Mouse (Mus musculus) MEL (cell line): ENCODE data around the gene Pip5k1a. TPM values are rescaled to one million over a fixed set of nuclear protein-coding genes. Genes with fewer than 3 reads are reported as not detected.

Experiments
- DNase-seq: peaks from one replicate; pipeline ENCODE4 v3.0.0; 2011; ENCODE audit warnings: low read depth, low spot score
- H3K27ac ChIP-seq: 2 replicates; pipeline ENCODE4 v1.5.1; 2012; ENCODE audit warnings: low read depth, mild to moderate bottlenecking, control low read depth, low read length, moderate library complexity; ENCODE audit not compliant: control insufficient read depth
- H3K27me3 ChIP-seq, 2 experiments: fragments of 150-350 bp in 1 of 2; sonication (generic) in 1 of 2; 2 replicates each; pipeline ENCODE4 v1.6.1; 2012; ENCODE audit warnings: low read length in 2 of 2, mild to moderate bottlenecking in 2 of 2, improper control_type of control experiment in 1 of 2, moderate library complexity in 1 of 2; ENCODE audit not compliant: insufficient read depth in 2 of 2, control insufficient read depth in 1 of 2
- H3K36me3 ChIP-seq, 2 experiments: 2 replicates each; pipeline ENCODE4 v1.6.1; 2012 to 2014; ENCODE audit warnings: low read length in 2 of 2, improper control_type of control experiment in 1 of 2, inconsistent platforms in 1 of 2, mild to moderate bottlenecking in 1 of 2; ENCODE audit not compliant: insufficient read depth in 2 of 2, control insufficient read depth in 1 of 2
- H3K4me1 ChIP-seq, 2 experiments: fragments of 150-350 bp in 1 of 2; sonication (generic) in 1 of 2; 2 replicates each; pipeline ENCODE4 v1.6.1; 2012; ENCODE audit warnings: low read length in 2 of 2, improper control_type of control experiment in 1 of 2, mild to moderate bottlenecking in 1 of 2; ENCODE audit not compliant: insufficient read depth in 2 of 2, control insufficient read depth in 1 of 2
- H3K4me3 ChIP-seq, 2 experiments: fragments of 150-350 bp in 1 of 2; sonication (generic) in 1 of 2; 2 replicates each; pipeline ENCODE4 v1.5.1; 2012; ENCODE audit warnings: low read depth in 2 of 2, low read length in 2 of 2, mild to moderate bottlenecking in 2 of 2, moderate library complexity in 2 of 2, control low read depth in 1 of 2, improper control_type of control experiment in 1 of 2; ENCODE audit not compliant: control insufficient read depth in 1 of 2, insufficient read depth in 1 of 2
- H3K79me2 ChIP-seq: 2 replicates; pipeline ENCODE4 v1.6.1; 2012; ENCODE audit warnings: mild to moderate bottlenecking, low read length, moderate library complexity; ENCODE audit not compliant: control insufficient read depth, poor library complexity, insufficient read depth
- H3K9ac ChIP-seq: 2 replicates; pipeline ENCODE4 v1.6.1; 2012; ENCODE audit warnings: low read depth, mild to moderate bottlenecking, control low read depth, low read length, moderate library complexity; ENCODE audit not compliant: control insufficient read depth, poor library complexity, severe bottlenecking
- H3K9me3 ChIP-seq: fragments of 150-350 bp; sonication (generic); replicated peaks from 2 replicates; pipeline ENCODE4 v1.6.1; 2012; ENCODE audit warnings: mild to moderate bottlenecking, low read length, improper control_type of control experiment, moderate library complexity; ENCODE audit not compliant: insufficient read depth
- BHLHE40 ChIP-seq: IDR thresholded peaks from 2 replicates; pipeline ENCODE4 v1.6.1; 2012; ENCODE audit warnings: low read depth, mild to moderate bottlenecking, inconsistent platforms, low read length, improper control_type of control experiment, borderline replicate concordance
- CHD1 ChIP-seq: IDR thresholded peaks from 2 replicates; pipeline ENCODE4 v1.6.1; 2012; ENCODE audit warnings: low read depth, mild to moderate bottlenecking, inconsistent platforms, low read length, improper control_type of control experiment
- CTCF ChIP-seq, 3 experiments: IDR thresholded peaks in 2 of 3; conservative IDR thresholded peaks in 1 of 3; 2 replicates each; pipeline ENCODE4 v1.5.1; 2011 to 2012; ENCODE audit warnings: low read length in 3 of 3, low read depth in 2 of 3, mild to moderate bottlenecking in 2 of 3, improper control_type of control experiment in 1 of 3, inconsistent platforms in 1 of 3, mixed read lengths in 1 of 3, moderate library complexity in 1 of 3; ENCODE audit not compliant: control insufficient read depth in 1 of 3, insufficient read depth in 1 of 3, poor library complexity in 1 of 3, severe bottlenecking in 1 of 3
- ELF1 ChIP-seq: IDR thresholded peaks from 2 replicates; pipeline ENCODE4 v1.6.1; 2014; ENCODE audit warnings: low read depth, mild to moderate bottlenecking, inconsistent platforms, low read length, improper control_type of control experiment, moderate library complexity
- EP300 ChIP-seq, 2 experiments: IDR thresholded peaks; 2 replicates each; pipeline ENCODE4 v1.6.1; 2011; ENCODE audit warnings: improper control_type of control experiment in 2 of 2, low read length in 2 of 2, low read depth in 1 of 2, mild to moderate bottlenecking in 1 of 2
- ETS1 ChIP-seq: IDR thresholded peaks from 2 replicates; pipeline ENCODE4 v1.6.1; 2012; ENCODE audit warnings: low read depth, mild to moderate bottlenecking, inconsistent platforms, low read length, improper control_type of control experiment, moderate library complexity
- GABPA ChIP-seq: IDR thresholded peaks from 2 replicates; pipeline ENCODE4 v1.6.1; 2012; ENCODE audit warnings: low read depth, mild to moderate bottlenecking, inconsistent platforms, low read length, improper control_type of control experiment, moderate library complexity
- JUND ChIP-seq: IDR thresholded peaks from 2 replicates; pipeline ENCODE4 v1.6.1; 2011; ENCODE audit warnings: low read depth, mild to moderate bottlenecking, improper control_type of control experiment, low read length
- KAT2A ChIP-seq: conservative IDR thresholded peaks from 2 replicates; pipeline ENCODE4 v1.6.1; 2012; ENCODE audit warnings: low read depth, low read length, improper control_type of control experiment, inconsistent platforms
- MAZ ChIP-seq: IDR thresholded peaks from 2 replicates; pipeline ENCODE4 v1.6.1; 2012; ENCODE audit warnings: low read depth, mild to moderate bottlenecking, inconsistent platforms, low read length, improper control_type of control experiment
- MXI1 ChIP-seq: IDR thresholded peaks from 2 replicates; pipeline ENCODE4 v1.6.1; 2011; ENCODE audit warnings: mild to moderate bottlenecking, low read depth, low read length, improper control_type of control experiment
- MYB ChIP-seq: IDR thresholded peaks from 2 replicates; pipeline ENCODE4 v1.6.1; 2011; ENCODE audit warnings: mild to moderate bottlenecking, low read depth, low read length, improper control_type of control experiment
- MYC ChIP-seq: IDR thresholded peaks from 2 replicates; pipeline ENCODE4 v1.6.1; 2011; ENCODE audit warnings: low read depth, mild to moderate bottlenecking, low read length, improper control_type of control experiment, moderate library complexity
- NELFE ChIP-seq: IDR thresholded peaks from 2 replicates; pipeline ENCODE4 v1.6.1; 2011; ENCODE audit warnings: low read depth, low read length, improper control_type of control experiment
- NRF1 ChIP-seq: IDR thresholded peaks from 2 replicates; pipeline ENCODE4 v1.6.1; 2014; ENCODE audit warnings: low read depth, mild to moderate bottlenecking, inconsistent platforms, low read length, improper control_type of control experiment, moderate library complexity; ENCODE audit not compliant: poor library complexity, insufficient read depth, severe bottlenecking
- POLR2AphosphoS5 ChIP-seq: IDR thresholded peaks from 2 replicates; pipeline ENCODE4 v1.6.1; 2012; ENCODE audit warnings: low read depth, borderline replicate concordance, mild to moderate bottlenecking, inconsistent platforms, low read length, moderate library complexity, mixed read lengths
- RAD21 ChIP-seq: IDR thresholded peaks from 2 replicates; pipeline ENCODE4 v1.6.1; 2011; ENCODE audit warnings: mild to moderate bottlenecking, low read depth, low read length, improper control_type of control experiment
- SIN3A ChIP-seq: IDR thresholded peaks from 2 replicates; pipeline ENCODE4 v1.6.1; 2012; ENCODE audit warnings: low read length, improper control_type of control experiment, inconsistent platforms
- SMC3 ChIP-seq: IDR thresholded peaks from 2 replicates; pipeline ENCODE4 v1.6.1; 2011; ENCODE audit warnings: low read depth, low read length, improper control_type of control experiment
- TAL1 ChIP-seq: IDR thresholded peaks from 2 replicates; pipeline ENCODE4 v1.6.1; 2012; ENCODE audit warnings: mild to moderate bottlenecking, inconsistent platforms, low read length, moderate library complexity, mixed read lengths
- TBP ChIP-seq: IDR thresholded peaks from 2 replicates; pipeline ENCODE4 v1.8.0; 2011; ENCODE audit warnings: low read depth, low read length, improper control_type of control experiment
- TCF12 ChIP-seq: IDR thresholded peaks from 2 replicates; pipeline ENCODE4 v1.6.1; 2014; ENCODE audit warnings: low read depth, mild to moderate bottlenecking, inconsistent platforms, low read length, improper control_type of control experiment, moderate library complexity
- UBTF ChIP-seq: IDR thresholded peaks from 2 replicates; pipeline ENCODE4 v1.6.1; 2012; ENCODE audit warnings: low read depth, mild to moderate bottlenecking, inconsistent platforms, low read length, improper control_type of control experiment, moderate library complexity, borderline replicate concordance; ENCODE audit not compliant: insufficient read depth
- USF1 ChIP-seq: IDR thresholded peaks from 2 replicates; pipeline ENCODE4 v1.6.1; 2014; ENCODE audit warnings: low read depth, mild to moderate bottlenecking, inconsistent platforms, low read length, improper control_type of control experiment, moderate library complexity
- USF2 ChIP-seq, 2 experiments: IDR thresholded peaks; 2 replicates each; pipeline ENCODE4 v1.6.1; 2011 to 2012; ENCODE audit warnings: improper control_type of control experiment in 2 of 2, low read length in 2 of 2, borderline replicate concordance in 1 of 2, inconsistent platforms in 1 of 2, low read depth in 1 of 2, mild to moderate bottlenecking in 1 of 2; ENCODE audit not compliant: insufficient read depth in 1 of 2
- ZC3H11A ChIP-seq: IDR thresholded peaks from 2 replicates; pipeline ENCODE4 v1.6.1; 2012; ENCODE audit warnings: low read depth, mild to moderate bottlenecking, inconsistent platforms, low read length, improper control_type of control experiment
- ZNF384 ChIP-seq: IDR thresholded peaks from 2 replicates; pipeline ENCODE4 v1.6.1; 2012; ENCODE audit warnings: low read depth, mild to moderate bottlenecking, inconsistent platforms, low read length, improper control_type of control experiment
- polyA plus RNA-seq, 2 experiments: library from polyadenylated mRNA; stranded (reverse) in 1 of 2; unstranded in 1 of 2; fragments of >175 nt in 1 of 2; fragments of >200 nt in 1 of 2; gene quantifications; 2 replicates each; pipeline versions ENCODE4 v1.2.1 to v1.2.4; 2012; ENCODE audit warnings: low replicate concordance in 2 of 2, low read depth in 1 of 2; ENCODE audit not compliant: insufficient read length in 2 of 2, insufficient read depth in 1 of 2, missing spikeins in 1 of 2
- total RNA-seq: library from RNA; depleted of rRNA; stranded (reverse); fragments of 300-350 nt; gene quantifications from 2 replicates; pipeline ENCODE4 v1.2.3, GENCODE M21; 2012

The Pip5k1a gene
- total and polyA plus RNA-seq, 3 experiments = 47.7 to 322 (median 103) TPM

- Histone ChIP-seq H3K9ac (no peak overlapping the region), H3K27me3 (no peaks in the 10 kb centered on the region; a peak in 4 of 4 replicates), H3K27ac (no peak overlapping the region), H3K9me3 (no peaks in the 10 kb centered on the region), H3K4me3 (no peak overlapping the region), H3K4me1 (no peaks in the 10 kb centered on the region), H3K36me3 (no peaks in the 10 kb centered on the region), H3K79me2 (no peaks in the 10 kb centered on the region)
- TF ChIP-seq ELF1 = no peak
- TF ChIP-seq SMC3 = no peak
- TF ChIP-seq NRF1 = no peak
- TF ChIP-seq JUND = no peak
- TF ChIP-seq CHD1 = no peak
- no peak for TF ChIP-seq EP300 (IDR thresholded peaks at IDR 0.05; ENCODE audit: low read depth in 1 of 2, low read length in 2 of 2)
- no peak for TF ChIP-seq MXI1
- TF ChIP-seq TAL1 = no peak
- TF ChIP-seq MAZ = no peak
- no peak for TF ChIP-seq SIN3A
- TF ChIP-seq TCF12 = no peak
- no peak for TF ChIP-seq POLR2AphosphoS5
- no peak for TF ChIP-seq USF2 (IDR thresholded peaks at IDR 0.05; ENCODE audit: borderline replicate concordance in 1 of 2, insufficient read depth in 1 of 2, low read depth in 1 of 2, low read length in 2 of 2)
- DNase-seq = no peak
These were observed 41.2 kb upstream of the Pip5k1a start for GRCm38 (mm10) chr3:95147924-95148323.

- H3K36me3 ChIP-seq = peaks cover 0 to 14% of the 10 kb centered on the region in 2 experiments; a peak in 3 of 4 replicates
- TF ChIP-seq MYB = no peak
- no peak for TF ChIP-seq KAT2A
- peak; percentile 22; the same call in 1 of the 2 replicates for TF ChIP-seq TBP
- TF ChIP-seq ELF1 = no peak
- TF ChIP-seq MYC = peak; percentile 56; the same call in 1 of the 2 replicates
- peak in 2 of 3 experiments; percentile 99 to 100; a peak in 4 of 6 replicates for TF ChIP-seq CTCF (IDR thresholded peaks at IDR 0.05 in 2 of 3, conservative IDR thresholded peaks at IDR 0.05 in 1 of 3; ENCODE audit: control insufficient read depth in 1 of 3, insufficient read depth in 1 of 3, low read depth in 2 of 3, low read length in 3 of 3, poor library complexity in 1 of 3, severe bottlenecking in 1 of 3)
- TF ChIP-seq RAD21 = peak; percentile 96
- no peak for TF ChIP-seq ETS1
- peak; percentile 90 for TF ChIP-seq ZC3H11A
- TF ChIP-seq BHLHE40 = no peak
- no peak for TF ChIP-seq GABPA
- no peak; the same call in 1 of the 2 replicates for TF ChIP-seq NELFE
- TF ChIP-seq EP300 (IDR thresholded peaks at IDR 0.05; ENCODE audit: low read depth in 1 of 2, low read length in 2 of 2) = no peak
- TF ChIP-seq USF1 = no peak
- TF ChIP-seq ZNF384 = no peak; the same call in 1 of the 2 replicates
- TF ChIP-seq SMC3 = peak; percentile 98
- no peak for TF ChIP-seq USF2 (IDR thresholded peaks at IDR 0.05; ENCODE audit: borderline replicate concordance in 1 of 2, insufficient read depth in 1 of 2, low read depth in 1 of 2, low read length in 2 of 2)
- peak; percentile 48; the same call in 1 of the 2 replicates for TF ChIP-seq SIN3A
- no peak for TF ChIP-seq UBTF
- peak; percentile 95 for DNase-seq
- H3K9ac ChIP-seq = peak overlapping the region; percentile 5
- H3K79me2 ChIP-seq = no peaks in the 10 kb centered on the region
- no peaks in the 10 kb centered on the region; a peak in 2 of 4 replicates for H3K27me3 ChIP-seq
- H3K4me3 ChIP-seq = peak overlapping the region; percentile 32 to 43
- peaks cover 8 to 14% of the 10 kb centered on the region in 2 experiments for H3K4me1 ChIP-seq
- no peaks in the 10 kb centered on the region for H3K9me3 ChIP-seq
- H3K27ac ChIP-seq = no peak overlapping the region
These were observed 35.9 kb upstream of the Pip5k1a start for GRCm38 (mm10) chr3:95142617-95143011.
